Mouse (Mus musculus): ENCODE results near the gene Ces1d.

Gene Ces1d

GRCm38 (mm10) chr8:93132196-93132595, 65.4 kb downstream of the Ces1d start:
- DNase-seq = no peak

- DNase-seq = no peak
Measured at GRCm38 (mm10) chr8:93131233-93131980, 66.2 kb downstream of the Ces1d start, which contains the start of gene Ces1c. Gene Ces1c (minus strand): TSS chr8:93131283.

- DNase-seq = no peak
Measured at GRCm38 (mm10) chr8:93126476-93126875, 71.2 kb downstream of the Ces1d start.

GRCm38 (mm10) chr8:93122005-93122404, 75.6 kb downstream of the Ces1d start:
- no peak for DNase-seq

Measured in cerebellum, adult 9-10 months (tissue).